Mouse (Mus musculus) lung, adult 18-20 months (tissue): Measurements from ENCODE around the gene Spata25.
"Not testable (repeated sequence)": the region's sequence is repeated elsewhere in the genome, so short reads cannot be mapped to it uniquely, and the experiment has no call there.

Experiments used
- DNase-seq, 2 experiments: peaks; one replicate each; pipeline ENCODE4 v3.0.0; 2022; ENCODE audit warnings: mixed read lengths in 2 of 2

The Spata25 gene

DNA sequence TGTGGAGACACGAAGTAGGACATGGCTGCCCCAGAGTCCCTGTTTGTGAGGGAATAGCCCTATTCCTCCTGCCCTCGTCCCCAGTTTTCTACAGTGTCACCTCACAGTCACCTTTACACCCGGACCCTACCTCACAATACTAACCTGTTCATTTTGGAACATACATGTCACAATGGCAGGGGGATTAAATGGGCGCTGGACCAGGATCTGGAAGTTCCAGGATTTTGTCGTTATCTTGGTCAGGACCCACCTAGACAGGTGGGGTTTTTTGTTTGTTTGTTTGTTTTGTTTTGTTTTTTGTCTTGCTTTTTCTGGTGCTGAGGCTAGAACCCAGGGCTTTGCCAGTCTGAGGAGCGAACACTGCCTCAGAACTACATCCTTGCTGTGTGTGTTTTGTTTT, at the start of gene Spata25:
Spata25 (minus strand) TSS at position 101 of the 400 bp plus-strand sequence.
- no peak for DNase-seq

DNA sequence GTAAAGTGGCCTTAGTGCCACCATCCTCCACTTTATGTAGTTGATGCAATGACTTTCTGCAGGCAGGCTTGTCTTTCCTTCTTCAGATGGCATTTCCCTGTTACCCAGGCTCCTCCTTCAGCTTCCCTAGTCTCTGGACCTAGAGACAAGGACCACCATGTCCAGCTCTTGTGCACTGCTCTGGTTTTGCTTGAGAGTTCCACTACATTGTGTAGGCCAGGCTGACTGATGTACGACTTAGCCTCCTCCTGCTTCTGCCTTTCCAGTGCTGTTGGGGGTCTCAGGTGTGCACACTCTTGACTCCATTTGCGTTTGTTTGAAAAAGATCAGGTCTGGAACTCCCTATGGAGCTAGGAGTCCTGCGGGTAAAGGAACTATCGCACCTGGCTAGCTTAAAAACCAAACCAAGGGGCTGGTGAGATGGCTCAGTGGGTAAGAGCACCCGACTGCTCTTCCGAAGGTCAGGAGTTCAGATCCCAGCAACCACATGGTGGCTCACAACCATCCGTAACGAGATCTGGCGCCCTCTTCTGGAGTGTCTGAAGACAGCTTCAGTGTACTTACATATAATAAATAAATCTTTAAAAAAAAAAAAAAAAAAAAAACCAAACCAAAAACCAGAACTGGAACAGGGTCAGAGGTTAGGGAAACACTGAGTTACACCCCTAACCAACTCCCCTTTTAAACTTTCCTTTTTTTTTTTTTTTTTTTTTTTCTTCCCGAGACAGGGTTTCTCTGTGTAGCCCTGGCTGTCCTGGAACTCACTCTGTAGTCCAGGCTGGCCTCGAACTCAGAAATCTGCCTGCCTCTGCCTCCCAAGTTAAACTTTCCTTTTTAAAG, 49.3 kb upstream of the Spata25 start:
- DNase-seq, result not testable (repeated sequence)

- not testable (repeated sequence) for DNase-seq
These were observed 47.3 kb upstream of the Spata25 start for GRCm38 (mm10) chr2:164875648-164876047.

DNA sequence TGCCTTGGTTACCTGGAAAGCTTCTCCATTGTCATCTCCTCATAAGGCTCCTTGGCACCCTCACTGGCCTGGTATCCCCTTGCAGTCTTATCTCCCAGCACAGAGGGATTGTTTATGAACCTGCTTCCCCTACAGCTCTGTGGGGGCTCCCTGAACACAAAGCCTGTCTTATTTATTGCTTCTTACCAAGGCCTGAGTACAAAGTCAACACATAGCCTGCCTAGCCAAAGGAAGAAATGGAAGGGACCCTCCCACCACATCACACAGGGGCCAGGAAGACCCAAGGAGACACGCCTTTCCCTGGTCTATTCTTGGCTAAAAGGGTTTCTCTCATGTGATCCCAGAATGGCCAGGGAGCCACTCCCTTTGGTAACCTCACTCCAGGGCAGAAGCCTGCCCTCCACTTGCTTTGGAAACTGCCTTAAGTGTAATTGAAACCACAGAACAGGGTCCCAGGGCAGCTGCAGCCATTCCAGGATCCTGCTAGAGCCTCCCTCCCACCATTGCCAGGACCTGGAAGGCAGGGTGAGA, 46.0 kb upstream of the Spata25 start:
- peak; percentile 74 to 83 for DNase-seq

DNA sequence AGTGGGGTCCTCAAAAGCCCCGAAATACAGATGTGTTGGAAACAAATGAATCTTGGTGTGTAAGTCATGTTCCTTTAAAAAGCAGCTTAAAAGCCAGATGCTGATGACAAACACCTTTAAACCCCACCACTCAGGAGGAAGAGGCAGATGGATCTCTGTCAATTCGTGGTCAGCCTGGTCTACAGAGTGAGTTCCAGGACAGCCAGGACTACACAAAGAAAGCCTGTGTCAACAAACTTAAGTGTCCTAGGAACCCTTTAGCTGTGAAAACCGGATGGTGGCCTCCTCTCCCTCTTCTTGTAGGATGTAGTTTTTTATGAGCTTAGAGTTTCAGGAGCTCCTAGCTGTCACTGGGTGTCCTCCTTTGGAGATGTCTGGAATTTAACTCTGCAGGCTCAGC, 45.3 kb upstream of the Spata25 start:
- no peak for DNase-seq

DNA sequence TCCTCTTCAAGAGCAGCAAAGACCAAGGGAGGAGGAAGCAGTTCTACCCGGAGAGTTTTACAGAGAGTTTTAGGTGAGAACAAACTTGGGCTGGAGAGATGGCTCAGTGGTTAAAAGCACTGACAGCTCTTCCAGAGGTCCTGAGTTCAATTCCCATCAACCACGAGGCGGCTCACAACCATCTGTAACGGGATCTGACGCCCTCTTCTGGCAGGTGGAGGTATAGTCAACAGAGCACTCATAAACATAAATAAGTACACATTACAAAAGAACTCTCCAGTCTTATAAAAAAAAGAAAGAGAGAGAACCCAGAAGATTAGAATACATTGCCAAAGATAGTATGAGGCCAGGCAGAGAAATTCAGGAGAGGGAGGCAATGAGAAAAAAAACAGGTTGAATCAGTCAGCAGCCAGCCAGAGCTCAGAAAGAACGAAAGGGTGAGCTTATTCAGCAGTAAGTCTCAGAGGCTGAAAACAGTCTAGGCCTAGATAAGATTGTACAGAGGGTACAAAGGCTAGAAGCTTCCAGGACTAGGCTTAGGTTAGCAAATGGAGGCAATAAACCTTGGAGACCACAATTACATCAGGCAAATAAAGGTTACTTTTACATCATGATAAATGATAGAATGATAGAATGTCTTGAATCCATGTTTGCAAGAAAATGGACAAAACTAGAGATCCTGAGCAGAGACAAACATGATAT, 43.4 kb upstream of the Spata25 start:
- no peak for DNase-seq

DNA sequence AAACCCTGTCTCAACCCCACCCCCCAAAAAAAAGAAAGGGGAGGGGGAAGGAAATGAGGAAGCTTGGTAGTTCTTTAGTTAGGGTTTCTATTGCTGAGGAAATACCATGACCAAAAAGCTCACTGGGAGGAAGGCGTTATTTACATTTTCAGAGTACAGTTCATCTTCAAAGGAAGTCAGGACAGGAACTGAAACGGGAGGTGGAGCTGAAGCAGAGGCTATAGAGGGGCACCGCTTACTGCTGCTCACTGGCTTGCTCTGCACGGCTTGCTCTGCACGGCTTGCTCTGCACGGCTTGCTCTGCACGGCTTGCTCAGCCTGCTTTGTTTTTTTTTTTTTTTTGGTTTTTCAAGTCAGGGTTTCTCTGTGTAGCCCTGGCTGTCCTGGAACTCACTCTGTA, 40.2 kb upstream of the Spata25 start:
- peak in 1 of 2 experiments; percentile 53 for DNase-seq

- no peak for DNase-seq
These were observed 39.2 kb upstream of the Spata25 start for GRCm38 (mm10) chr2:164867566-164867965.

DNA sequence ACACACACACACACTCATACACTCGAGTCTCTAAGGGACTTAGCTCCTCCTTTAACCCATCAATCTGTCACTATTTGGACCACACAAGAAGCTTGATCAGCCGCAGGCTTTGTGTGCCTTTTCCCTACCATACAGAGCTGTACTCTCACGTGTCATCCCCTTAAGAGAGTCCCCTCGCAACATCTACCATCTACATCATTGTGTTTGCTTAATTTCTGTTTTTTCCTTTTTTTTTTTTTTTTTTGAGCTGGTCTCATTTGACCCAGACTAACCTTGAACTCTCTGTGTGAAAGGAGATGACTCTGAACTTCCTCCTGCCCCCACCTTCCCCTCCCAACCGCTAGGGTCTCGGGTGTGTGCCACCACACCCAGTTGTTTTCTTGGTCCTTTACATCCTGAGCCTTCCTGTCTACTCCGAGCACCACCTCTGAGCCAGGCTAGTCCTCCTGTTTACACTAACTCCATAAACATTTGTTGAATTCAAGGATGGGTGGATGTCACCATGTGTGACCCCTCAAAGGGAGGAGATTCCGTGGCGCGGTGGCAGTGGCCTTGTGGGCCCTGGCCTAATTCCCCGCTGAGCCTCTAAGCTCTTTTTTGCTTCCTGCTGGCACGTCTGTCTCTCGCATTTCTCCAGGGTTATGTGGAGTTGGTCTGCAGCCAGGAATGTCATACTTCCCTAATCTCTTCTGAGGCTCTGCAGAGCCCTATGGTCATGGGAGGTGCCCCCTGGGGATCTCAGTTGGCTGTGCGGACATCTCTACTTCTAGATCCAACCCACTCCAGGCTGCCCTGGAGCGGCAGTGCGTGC, 38.6 kb upstream of the Spata25 start:
- DNase-seq, result peak; percentile 85 to 89

DNA sequence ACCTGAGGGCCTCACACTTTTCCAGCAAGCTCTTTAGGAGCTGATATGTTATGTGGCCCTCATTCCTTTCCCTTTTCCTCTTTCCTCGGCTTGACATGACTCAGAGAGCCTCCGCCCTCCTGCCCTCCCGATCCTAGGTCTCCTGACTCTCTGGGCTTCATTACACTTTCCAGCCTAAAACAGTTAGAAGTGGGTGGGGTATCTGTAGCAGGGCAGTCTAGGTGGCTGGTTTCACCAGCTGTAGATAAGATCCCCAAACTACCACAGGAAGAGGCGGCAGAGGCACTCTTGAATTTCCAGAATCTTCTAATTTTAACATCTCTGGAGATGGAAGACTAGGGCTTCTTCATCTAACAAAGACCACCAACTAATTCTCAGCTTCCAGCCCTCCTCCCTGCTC, 36.3 kb upstream of the Spata25 start:
- DNase-seq, result no peak

GRCm38 (mm10) chr2:164863411-164863810, 35.1 kb upstream of the Spata25 start:
- not testable (repeated sequence) for DNase-seq

GRCm38 (mm10) chr2:164862179-164862861, 34.0 kb upstream of the Spata25 start:
- peak; percentile 73 to 77 for DNase-seq

GRCm38 (mm10) chr2:164861094-164861493, 32.8 kb upstream of the Spata25 start:
- no peak for DNase-seq

DNA sequence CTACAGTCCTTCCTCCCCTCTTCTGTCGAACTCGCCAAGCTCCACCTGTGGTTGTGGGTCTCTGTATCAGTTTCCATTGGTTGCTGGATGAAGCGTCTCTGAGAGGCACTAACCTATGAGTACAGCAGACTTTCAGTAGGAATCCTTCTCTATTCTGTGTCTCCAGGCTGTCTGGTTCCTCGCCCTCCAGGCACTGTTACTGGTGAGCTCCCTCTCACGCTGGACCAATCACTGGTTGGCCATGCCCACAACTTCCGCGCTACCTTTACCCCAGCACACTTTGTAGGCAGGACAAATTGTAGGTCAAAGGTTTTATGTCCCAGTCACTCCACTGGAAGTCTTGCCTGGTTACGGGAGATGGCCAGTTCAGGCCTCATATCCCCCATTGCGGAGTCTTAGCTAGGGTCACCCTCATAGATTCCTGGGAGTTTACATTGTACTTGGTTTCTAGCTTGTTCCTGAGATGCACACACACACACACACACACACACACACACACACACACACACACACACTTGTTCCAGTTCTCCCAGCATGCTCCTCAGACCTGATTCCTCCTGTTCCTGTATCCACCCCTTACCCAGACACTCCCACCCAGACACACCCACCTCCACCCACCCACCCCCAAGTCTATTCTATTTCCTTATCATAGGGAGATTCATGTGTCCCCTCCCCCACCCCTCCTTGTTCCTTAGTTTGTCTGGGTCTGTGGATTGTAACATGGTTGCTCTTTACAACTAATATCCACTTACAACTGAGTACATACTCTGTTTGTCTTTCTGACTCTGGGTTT, 31.5 kb upstream of the Spata25 start:
- DNase-seq, result peak in 1 of 2 experiments; percentile 36

DNA sequence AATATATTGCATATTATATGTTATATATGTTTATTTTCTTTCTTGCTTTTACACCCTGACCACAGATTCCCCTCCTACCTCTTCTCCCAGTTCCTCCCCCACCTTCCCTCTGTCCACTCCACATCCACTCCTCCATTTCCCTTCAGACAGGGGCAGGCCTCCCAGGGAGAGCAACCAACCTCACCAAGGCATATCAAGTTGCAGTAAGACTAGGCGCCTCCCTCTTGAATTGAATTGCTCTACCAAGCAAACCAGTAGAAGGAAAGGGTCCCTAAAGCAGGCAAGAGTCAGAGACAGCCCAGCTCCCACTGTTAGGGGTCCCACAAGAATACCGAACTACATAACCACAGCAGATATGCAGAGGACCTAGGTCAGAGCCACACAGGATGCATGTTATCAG, 30.8 kb upstream of the Spata25 start:
- DNase-seq, result no peak

- DNase-seq, result no peak
These were observed 29.7 kb upstream of the Spata25 start for GRCm38 (mm10) chr2:164857842-164858553.

DNA sequence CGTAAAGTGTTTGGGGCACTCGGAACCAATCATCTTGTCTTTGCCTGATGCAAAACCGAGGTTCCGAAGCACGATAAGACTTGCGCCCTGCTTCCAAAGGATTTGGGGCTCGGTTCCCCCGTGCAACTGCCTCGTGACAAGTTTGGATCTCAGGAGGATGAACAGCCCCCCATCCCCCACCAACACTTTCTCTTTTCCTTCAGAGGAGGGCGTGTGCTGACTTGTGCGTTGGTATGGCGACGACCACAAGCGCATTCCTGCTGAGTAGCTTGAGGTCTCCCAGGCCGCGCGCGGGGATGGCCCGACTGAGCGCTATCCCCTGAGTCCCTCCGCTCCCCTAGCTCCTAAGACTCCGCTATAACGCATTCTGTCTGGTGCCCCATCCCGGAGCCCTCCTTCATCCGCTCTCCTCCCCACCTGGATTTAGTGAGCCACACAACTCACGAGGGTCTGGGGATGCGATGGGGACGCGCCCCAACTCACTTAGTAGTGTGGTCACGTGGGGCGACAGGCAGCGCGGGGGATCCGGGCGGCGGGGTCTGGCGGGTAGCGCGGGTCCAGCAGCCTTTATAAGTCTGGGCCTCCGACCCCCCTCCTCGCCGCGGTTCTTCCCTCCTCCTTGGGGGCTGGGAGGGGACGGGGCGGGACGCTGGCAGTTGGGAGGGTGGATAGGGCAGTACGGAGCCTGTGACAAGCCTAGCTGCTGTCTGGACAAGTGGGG, 28.9 kb upstream of the Spata25 start, which contains the start of gene Pltp:
Pltp (minus strand) TSS at position 611 of the 721 bp plus-strand sequence.
- DNase-seq, result peak; percentile 72 to 81

- peak in 1 of 2 experiments; percentile 40 for DNase-seq
These were observed 28.2 kb upstream of the Spata25 start for GRCm38 (mm10) chr2:164856309-164857100.

DNA sequence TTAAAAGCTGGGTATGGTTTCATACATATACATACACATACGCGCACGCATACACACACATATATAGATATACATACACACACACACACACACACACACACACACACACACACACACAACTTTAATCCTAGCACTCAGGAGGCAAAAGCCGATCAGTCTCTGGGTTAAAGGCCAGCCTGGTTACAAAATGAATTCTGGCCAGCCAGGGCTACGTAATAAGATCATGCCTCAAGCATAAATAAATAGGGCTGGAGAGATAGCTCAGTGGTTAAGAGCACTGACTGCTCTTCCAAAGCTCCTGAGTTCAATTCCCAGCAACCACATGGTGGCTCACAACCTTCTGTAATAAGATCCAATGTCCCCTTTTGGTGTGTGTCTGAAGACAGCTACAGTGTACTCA, 27.2 kb upstream of the Spata25 start:
- DNase-seq, result not testable (repeated sequence)
